Mouse (Mus musculus) lung, adult 2 months (tissue): ENCODE measurements around the gene Wdr46. TPM values are rescaled to one million over a fixed set of nuclear protein-coding genes. Genes with fewer than 3 reads are reported as not detected.
A peak's percentile ranks its signal among the peaks of the same experiment; 100 is the strongest.

Experiments
- DNase-seq: peaks from one replicate; pipeline ENCODE4 v3.0.0; 2022
- H3K4me1 ChIP-seq: fragments of 200-500 bp; 2 replicates; pipeline ENCODE4 v1.6.1; 2011; ENCODE audit warnings: low read length; ENCODE audit not compliant: control insufficient read depth, insufficient read depth
- H3K4me3 ChIP-seq: fragments of 200-500 bp; replicated peaks from 2 replicates; pipeline ENCODE3; 2011; ENCODE audit warnings: low read depth, mild to moderate bottlenecking, control low read depth, low read length; ENCODE audit errors: extremely low read depth
- CTCF ChIP-seq: fragments of 200-500 bp; IDR thresholded peaks from 2 replicates; pipeline ENCODE4 v1.5.1; 2011; ENCODE audit warnings: mild to moderate bottlenecking, low read length, control low read depth; ENCODE audit not compliant: insufficient read depth
- POLR2A ChIP-seq: fragments of 200-500 bp; IDR thresholded peaks from 2 replicates; pipeline ENCODE4 v1.6.1; 2011; ENCODE audit warnings: low read depth, mild to moderate bottlenecking, control low read depth, low read length, borderline replicate concordance; ENCODE audit errors: extremely low read depth
- WGBS: fragments of 180-500 bp; shearing (Covaris S2); methylation state at CpG from one replicate; pipeline ENCODE4 v1.1.7; 2018; 5-methylcytosine and 5-hydroxymethylcytosine counted together
- polyA plus RNA-seq: library from polyadenylated mRNA; depleted of rRNA; stranded (reverse); fragments of >200 nt; gene quantifications from 2 replicates; pipeline ENCODE4 v1.2.3, GENCODE M21; 2012

Wdr46 gene
- polyA plus RNA-seq, 1 experiment = 16.8 TPM

DNA sequence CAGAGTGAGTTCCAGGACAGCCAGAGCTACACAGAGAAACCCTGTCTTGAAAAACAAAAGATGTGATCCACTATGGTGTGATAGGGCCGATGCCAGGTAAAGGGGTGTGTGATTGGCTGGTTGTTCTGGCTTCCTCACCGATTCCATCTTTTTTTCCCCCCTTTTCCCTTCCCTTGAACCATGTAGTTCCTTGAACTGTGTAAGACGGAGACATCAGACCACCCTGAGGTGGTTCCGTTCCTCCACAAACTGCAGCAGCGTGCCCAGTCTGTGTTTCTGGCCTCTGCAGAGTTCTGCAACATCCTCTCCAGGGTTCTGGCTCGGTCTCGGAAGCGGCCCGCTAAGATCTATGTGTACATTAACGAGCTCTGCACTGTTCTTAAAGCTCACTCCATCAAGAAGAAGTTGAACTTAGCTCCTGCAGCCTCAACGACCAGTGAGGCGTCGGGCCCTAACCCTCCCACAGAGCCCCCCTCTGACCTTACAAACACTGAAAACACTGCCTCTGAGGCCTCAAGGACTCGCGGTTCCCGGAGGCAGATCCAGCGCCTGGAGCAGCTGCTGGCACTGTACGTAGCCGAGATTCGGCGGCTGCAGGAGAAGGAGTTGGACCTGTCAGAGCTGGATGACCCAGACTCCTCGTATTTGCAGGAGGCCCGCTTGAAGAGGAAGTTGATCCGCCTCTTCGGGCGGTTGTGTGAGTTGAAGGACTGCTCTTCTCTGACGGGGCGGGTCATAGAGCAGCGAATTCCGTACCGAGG, 29.2 kb upstream of the Wdr46 start:
- Histone ChIP-seq H3K4me1 (peaks cover 2% of the 10 kb centered on the region), H3K4me3 (no peak overlapping the region)
- TF ChIP-seq POLR2A (no peak), CTCF (no peak)
- DNase-seq = no peak
- WGBS = 82% methylated on average over 31 of the region's 31 CpGs

DNA sequence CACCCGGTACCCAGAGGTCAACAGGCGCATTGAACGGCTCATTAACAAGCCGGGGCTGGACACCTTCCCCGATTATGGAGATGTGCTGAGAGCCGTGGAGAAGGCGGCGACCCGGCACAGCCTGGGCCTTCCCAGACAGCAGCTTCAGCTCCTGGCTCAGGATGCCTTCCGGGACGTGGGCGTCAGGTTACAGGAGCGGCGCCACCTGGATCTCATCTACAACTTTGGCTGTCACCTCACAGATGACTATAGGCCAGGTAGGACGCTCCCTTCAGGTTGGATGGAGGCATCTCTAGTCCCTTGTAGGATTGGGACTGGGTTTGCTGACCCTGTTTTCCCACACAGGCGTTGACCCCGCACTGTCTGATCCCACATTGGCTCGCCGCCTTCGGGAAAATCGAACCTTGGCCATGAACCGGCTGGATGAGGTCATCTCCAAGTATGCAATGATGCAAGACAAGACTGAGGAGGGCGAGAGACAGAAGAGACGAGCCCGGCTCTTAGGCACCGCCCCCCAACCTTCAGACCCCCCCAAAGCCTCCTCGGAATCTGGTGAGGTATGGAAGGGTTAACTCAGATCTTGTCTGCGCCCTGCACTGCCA, 28.5 kb upstream of the Wdr46 start:
- Histone ChIP-seq H3K4me3 (no peak overlapping the region), H3K4me1 (peaks cover 5% of the 10 kb centered on the region)
- DNase-seq = no peak
- TF ChIP-seq POLR2A (no peak), CTCF (no peak)
- WGBS = 86% methylated on average over 28 of the region's 28 CpGs

DNA sequence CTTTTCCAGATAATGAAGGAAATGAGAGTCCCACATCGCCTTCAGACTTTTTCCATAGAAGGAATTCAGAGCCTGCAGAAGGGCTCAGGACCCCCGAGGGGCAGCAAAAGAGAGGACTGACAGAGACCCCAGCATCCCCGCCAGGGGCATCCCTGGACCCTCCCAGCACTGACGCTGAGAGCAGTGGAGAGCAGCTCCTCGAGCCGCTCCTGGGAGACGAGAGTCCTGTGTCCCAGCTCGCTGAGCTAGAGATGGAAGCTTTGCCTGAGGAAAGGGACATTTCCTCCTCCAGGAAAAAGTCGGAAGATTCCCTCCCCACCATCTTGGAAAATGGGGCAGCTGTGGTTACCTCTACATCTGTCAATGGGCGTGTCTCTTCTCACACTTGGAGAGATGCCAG, 27.2 kb upstream of the Wdr46 start:
- peaks cover 6% of the 10 kb centered on the region for H3K4me1 ChIP-seq
- H3K4me3 ChIP-seq = no peak overlapping the region
- TF ChIP-seq CTCF (no peak), POLR2A (no peak)
- no peak for DNase-seq
- 88% methylated on average over 10 of the region's 10 CpGs for WGBS

DNA sequence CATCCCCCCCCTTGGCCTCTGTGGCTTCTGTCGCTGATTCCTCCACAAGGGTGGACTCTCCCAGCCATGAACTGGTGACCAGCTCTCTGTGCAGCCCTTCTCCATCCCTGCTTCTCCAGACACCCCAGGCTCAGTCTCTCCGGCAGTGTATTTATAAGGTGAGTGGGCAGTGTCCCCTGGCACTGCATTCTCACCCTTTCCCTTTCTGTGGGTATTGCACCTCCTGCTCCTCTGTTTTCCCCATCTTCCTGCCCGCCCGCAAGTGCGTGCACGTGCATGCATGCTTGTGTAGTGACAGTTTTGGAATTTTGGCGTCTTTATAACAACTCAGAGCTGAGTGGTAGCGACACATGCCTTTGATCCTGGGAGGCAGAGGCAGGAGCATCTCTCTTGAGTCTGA, 26.6 kb upstream of the Wdr46 start:
- peaks cover 5% of the 10 kb centered on the region for H3K4me1 ChIP-seq
- H3K4me3 ChIP-seq = no peak overlapping the region
- TF ChIP-seq CTCF = no peak
- TF ChIP-seq POLR2A = no peak
- 93% methylated on average over 8 of the region's 8 CpGs for WGBS
- DNase-seq = no peak

DNA sequence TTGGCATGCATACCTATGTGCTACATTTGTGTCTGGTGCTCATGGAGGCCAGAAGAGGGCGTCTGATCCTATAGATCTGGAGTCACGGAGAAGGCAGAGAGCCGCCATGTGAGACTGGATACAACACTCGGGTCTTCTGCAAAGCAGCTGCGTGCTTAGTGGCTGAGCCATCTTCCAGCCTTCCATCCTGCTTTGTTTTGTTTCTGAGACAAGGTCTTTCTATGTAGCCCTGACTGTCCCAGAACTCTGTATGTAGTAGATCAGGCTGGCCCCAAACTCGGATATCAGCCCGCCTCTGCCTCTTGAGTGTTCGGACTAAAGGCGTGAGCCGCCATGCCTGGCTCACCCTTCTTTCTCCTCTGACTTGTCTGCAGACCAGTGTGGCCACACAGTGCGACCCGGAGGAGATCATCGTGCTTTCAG, 25.5 kb upstream of the Wdr46 start:
- no peak overlapping the region for H3K4me3 ChIP-seq
- no peak for DNase-seq
- H3K4me1 ChIP-seq = peaks cover 5% of the 10 kb centered on the region
- WGBS = 69% methylated on average over 13 of the region's 13 CpGs
- TF ChIP-seq POLR2A (no peak), CTCF (no peak)

DNA sequence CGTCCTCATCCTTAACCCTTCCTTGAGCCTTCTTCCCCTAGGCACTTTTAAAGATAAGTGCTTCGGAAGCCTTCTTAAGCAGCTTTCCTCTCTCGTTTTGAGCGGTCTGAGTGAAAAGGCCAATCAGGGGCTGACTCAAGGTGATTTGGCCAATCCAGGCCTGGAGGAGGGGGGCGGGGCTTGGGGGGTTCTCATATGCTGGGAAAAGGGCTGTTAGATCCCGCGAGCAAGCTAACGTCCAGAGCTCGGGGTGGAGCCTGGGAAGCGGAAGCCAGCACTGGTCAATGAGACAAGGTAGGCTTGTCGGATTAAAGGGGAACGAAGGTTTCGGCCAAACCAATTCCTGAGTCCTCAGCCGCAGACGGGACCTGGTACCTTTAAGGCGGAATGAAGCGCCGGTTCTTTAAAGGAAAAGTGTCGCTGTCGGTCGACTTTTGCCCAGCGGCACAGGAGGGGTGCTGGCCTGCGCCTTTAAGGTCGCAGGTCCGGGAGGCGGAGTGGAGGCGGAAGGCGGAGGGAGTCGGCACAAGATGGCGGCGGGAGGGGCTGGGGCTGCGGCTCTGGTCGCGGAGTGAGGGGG, 24.7 kb upstream of the Wdr46 start, which contains the start of the genes Tapbp and Zbtb22:
Gene Tapbp (plus strand): TSS at position 229 of the 580 bp plus-strand sequence.
Gene Zbtb22 (plus strand): TSS at position 234 of the 580 bp plus-strand sequence.
- TF ChIP-seq CTCF (no peak), POLR2A (peak; percentile 49; the same call in 1 of the 2 replicates)
- H3K4me3 ChIP-seq = peak within 1 kb of the TSS; percentile 62
- peak; percentile 90 for DNase-seq
- under 1% methylated on average over 32 of the region's 34 CpGs for WGBS
- H3K4me1 ChIP-seq = peaks cover 5% of the 10 kb centered on the region

DNA sequence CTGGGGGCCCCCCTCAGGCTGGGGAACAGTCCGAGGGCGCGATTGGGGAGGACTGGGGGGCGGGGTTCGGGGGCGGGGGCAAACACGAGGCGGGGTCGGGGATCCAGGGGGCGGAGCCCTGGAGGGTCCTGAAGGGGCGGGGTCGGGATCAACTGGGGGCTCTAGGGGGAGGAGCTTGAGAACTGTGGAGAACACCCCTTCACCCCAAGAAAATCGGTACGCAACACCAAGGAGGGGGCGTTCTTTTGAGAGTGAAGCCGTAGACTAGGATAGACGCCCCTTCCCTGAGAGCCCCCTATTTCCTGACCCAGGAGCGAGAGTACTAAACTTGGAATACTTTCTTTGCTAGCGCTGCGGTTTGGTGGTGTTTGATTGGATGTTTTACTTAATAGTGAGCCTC, 24.2 kb upstream of the Wdr46 start:
- DNase-seq = peak; percentile 53
- peaks cover 9% of the 10 kb centered on the region for H3K4me1 ChIP-seq
- WGBS = 2% methylated on average over 16 of the region's 20 CpGs
- peak overlapping the region; percentile 62 for H3K4me3 ChIP-seq
- TF ChIP-seq POLR2A (no peak), CTCF (no peak)

DNA sequence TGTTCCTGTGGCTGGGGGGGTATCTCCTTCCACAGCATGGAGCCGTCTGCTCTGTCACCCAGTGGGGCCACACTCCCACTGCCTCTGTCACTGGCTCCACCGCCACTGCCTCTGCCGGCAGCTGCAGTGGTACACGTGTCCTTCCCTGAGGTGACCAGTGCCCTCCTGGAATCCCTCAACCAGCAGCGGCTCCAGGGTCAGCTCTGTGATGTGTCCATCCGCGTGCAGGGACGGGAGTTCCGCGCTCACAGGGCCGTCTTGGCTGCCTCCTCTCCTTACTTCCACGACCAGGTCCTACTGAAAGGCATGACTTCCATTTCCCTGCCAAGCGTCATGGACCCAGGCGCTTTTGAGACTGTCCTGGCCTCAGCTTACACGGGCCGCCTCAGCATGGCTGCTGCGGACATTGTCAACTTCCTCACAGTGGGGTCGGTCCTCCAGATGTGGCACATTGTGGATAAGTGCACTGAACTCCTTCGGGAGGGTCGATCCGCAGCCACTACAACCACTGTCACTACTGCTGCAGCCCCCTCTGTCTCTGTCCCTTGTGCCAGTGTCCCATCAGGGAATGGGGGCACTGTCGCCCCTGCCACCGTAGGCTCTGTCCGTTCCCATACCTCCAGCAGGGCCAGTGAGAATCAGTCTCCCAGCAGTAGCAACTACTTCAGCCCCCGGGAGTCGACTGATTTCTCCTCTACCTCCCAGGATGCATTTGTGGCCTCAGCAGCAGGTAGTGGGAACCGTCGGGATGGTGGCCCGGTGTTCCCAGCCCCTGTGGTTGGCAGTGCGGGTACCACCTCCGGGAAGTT, 23.4 kb upstream of the Wdr46 start:
- TF ChIP-seq CTCF (no peak), POLR2A (no peak)
- Histone ChIP-seq H3K4me3 (no peak overlapping the region), H3K4me1 (peaks cover 12% of the 10 kb centered on the region)
- DNase-seq = no peak
- WGBS = 80% methylated on average over 31 of the region's 31 CpGs
